ENCODE assay signal across 8 mouse cellular contexts in the genomic region with DNA sequence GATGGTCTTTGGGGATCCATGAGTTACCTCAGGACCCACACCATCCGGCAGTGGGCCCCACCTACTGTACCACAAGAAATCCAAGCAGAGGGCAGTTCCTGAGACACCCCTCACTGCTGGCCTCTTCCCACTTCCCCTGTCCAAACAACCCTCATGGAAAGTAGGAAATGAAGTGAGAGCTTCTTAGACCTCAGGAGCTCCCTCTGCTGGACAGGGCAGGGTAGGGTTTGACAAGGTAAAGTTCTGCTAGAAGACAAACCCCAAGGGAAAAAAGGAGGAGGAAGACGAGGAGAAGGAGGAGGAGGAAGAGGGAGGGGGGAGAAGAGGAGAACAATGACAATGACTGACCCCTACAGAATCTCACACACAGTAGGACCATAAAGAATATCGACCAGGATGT. TPM values are rescaled to one million over a fixed set of nuclear protein-coding genes. Genes with fewer than 3 reads are reported as not detected.
DNase-seq lines count a peak whose midpoint lies in the region; ATAC-seq and TF ChIP-seq lines count a peak whose summit lies in the region.

No protein-coding gene starts in this region.

- no peak overlapping the region for H3K4me3 ChIP-seq in bone marrow, adult 2 months (replicated peaks; ENCODE audit: control insufficient read depth, low read depth, low read length)

- H3K4me1 ChIP-seq in bone marrow, adult 2 months (ENCODE audit: control insufficient read depth, insufficient read depth, low read length) = no peaks in the 10 kb centered on the region; the same call in 1 of the 2 replicates

- no peak overlapping the region for H3K27ac ChIP-seq in bone marrow, adult 2 months (ENCODE audit: control insufficient read depth, insufficient read depth, low read depth, low read length, poor library complexity)

- WGBS in bone marrow, adult 2 months = 20% methylated on average over 3 of the region's 3 CpGs

- no peak for TF ChIP-seq POLR2A in bone marrow, adult 2 months (IDR thresholded peaks at IDR 0.05; ENCODE audit: borderline replicate concordance, control insufficient read depth, low read depth, low read length)

- DNase-seq in frontal cortex, postnatal 10 days (ENCODE audit: low spot score in 2 of 2) = no peak
- peak; percentile 29 for DNase-seq in ovary, postnatal 36 days (ENCODE audit: low spot score)
- no peak for DNase-seq in ovary, postnatal 10 days (ENCODE audit: low spot score)
- peak; percentile 68 for DNase-seq in kidney, postnatal 10 days
- DNase-seq in retina, embryonic 14.5 days (ENCODE audit: low spot score) = peak; percentile 65

- TF ChIP-seq CTCF in bone marrow, adult 2 months (IDR thresholded peaks at IDR 0.05; ENCODE audit: control insufficient read depth, insufficient read depth, low read length) = peak; percentile 37

- peak; percentile 70; the same call in 1 of the 2 replicates for ATAC-seq in frontal cortex, adult (ENCODE audit: low TSS enrichment)
- ATAC-seq in erythroblast, adult 5-6 weeks (replicated peaks; ENCODE audit: low FRiP score, poor library complexity, severe bottlenecking) = no peak

RNA-seq across cellular contexts. Expression of gene Dmrtb1, which starts 46.4 kb away (rescaled TPM):
- polyA plus RNA-seq in bone marrow, adult 2 months (2011; ENCODE audit: insufficient read depth, insufficient read length, low replicate concordance, missing spikeins) = 1.1 TPM in 1 of 2 replicates, not detected in the other
- total RNA-seq in erythroblast, adult 5-6 weeks (2015; ENCODE audit: low replicate concordance) = not detected in 2 replicates
- not detected in 2 replicates for total RNA-seq in erythroblast, adult 5-6 weeks (2017; ENCODE audit: low replicate concordance)

Comparison
In these comparisons a context has a peak if more than half of its experiments do, and no peak if none do; other contexts are left out.
1. DNase-seq: peak in ovary, postnatal 36 days (single experiment), kidney, postnatal 10 days (single experiment) and retina, embryonic 14.5 days (single experiment); none in frontal cortex, postnatal 10 days (0 of 2) and ovary, postnatal 10 days (single experiment).